Mouse (Mus musculus) limb, embryonic 13.5 days (tissue): ENCODE results near the gene P2rx6. TPM values are rescaled to one million over a fixed set of nuclear protein-coding genes. Genes with fewer than 3 reads are reported as not detected.
"Not testable (repeated sequence)": the region's sequence is repeated elsewhere in the genome, so short reads cannot be mapped to it uniquely, and the experiment has no call there.

ENCODE experiments used
- ATAC-seq: fragments of 200-750 bp; cut with Nextera tagmentation; 2 replicates; pipeline ENCODE4 v1.8.0; 2017; ENCODE audit warnings: low read depth, moderate number of reproducible peaks, moderate TSS enrichment; ENCODE audit not compliant: low FRiP score
- H3K27ac ChIP-seq: fragments of 300-500 bp; sonication (generic); 2 replicates; pipeline ENCODE4 v1.5.1; 2015; ENCODE audit warnings: inconsistent platforms, mild to moderate bottlenecking, moderate library complexity
- H3K27me3 ChIP-seq: fragments of 300-500 bp; sonication (generic); 2 replicates; pipeline ENCODE4 v1.6.1; 2015; ENCODE audit warnings: mild to moderate bottlenecking, inconsistent platforms
- H3K36me3 ChIP-seq: fragments of 300-500 bp; sonication (generic); 2 replicates; pipeline ENCODE4 v1.6.1; 2015; ENCODE audit warnings: inconsistent platforms, mild to moderate bottlenecking, moderate library complexity
- H3K4me1 ChIP-seq: fragments of 300-500 bp; sonication (generic); 2 replicates; pipeline ENCODE4 v1.6.1; 2015; ENCODE audit warnings: inconsistent platforms
- H3K4me2 ChIP-seq: fragments of 300-500 bp; sonication (generic); replicated peaks from 2 replicates; pipeline ENCODE4 v1.6.1; 2015; ENCODE audit warnings: inconsistent platforms, mild to moderate bottlenecking, moderate library complexity
- H3K4me3 ChIP-seq: fragments of 300-500 bp; sonication (generic); 2 replicates; pipeline ENCODE4 v1.5.1; 2015; ENCODE audit warnings: moderate library complexity, mild to moderate bottlenecking, inconsistent platforms
- H3K9ac ChIP-seq: fragments of 300-500 bp; sonication (generic); 2 replicates; pipeline ENCODE4 v1.6.1; 2015; ENCODE audit warnings: mild to moderate bottlenecking, inconsistent platforms
- H3K9me3 ChIP-seq: fragments of 300-500 bp; sonication (generic); 2 replicates; pipeline ENCODE4 v1.6.1; 2016; ENCODE audit warnings: inconsistent platforms
- WGBS: fragments of 180-500 bp; shearing (Covaris S2); methylation state at CpG from one replicate; pipeline ENCODE4 v1.1.7; 2015; 5-methylcytosine and 5-hydroxymethylcytosine counted together
- polyA plus RNA-seq: library from polyadenylated mRNA; unstranded; fragments of >200 nt; fragmentation: Nextera tagmentation; extraction: Ambion mirVana; gene quantifications from 2 replicates; pipeline ENCODE4 v1.2.1, GENCODE M21; 2015

P2rx6 gene
- polyA plus RNA-seq, 1 experiment from 2014 or later, result 0.36 TPM

DNA sequence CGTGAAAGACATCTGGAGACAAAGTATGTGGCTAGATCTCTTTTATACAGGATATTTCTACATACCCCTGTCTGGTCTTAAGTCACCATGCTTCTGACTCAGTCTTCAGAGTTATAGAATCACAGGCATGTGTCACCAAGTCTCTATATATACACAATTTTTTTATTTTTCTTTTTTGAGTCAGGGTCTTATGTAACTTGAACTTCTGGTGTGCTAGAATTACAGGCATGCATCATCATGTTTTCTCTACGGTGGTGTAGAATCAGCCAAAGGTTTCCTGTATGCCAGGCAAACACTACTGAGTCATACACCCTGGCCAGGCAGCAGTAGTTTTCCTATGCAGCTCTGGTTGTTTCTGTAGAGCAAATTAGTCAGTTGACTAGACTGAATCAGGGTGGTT is 19.1 kb upstream of the P2rx6 start:
- Histone ChIP-seq H3K4me2 (no peak overlapping the region), H3K9ac (no peak overlapping the region), H3K4me1 (no peaks in the 10 kb centered on the region), H3K27me3 (peaks cover 9% of the 10 kb centered on the region), H3K4me3 (no peak overlapping the region), H3K27ac (no peak overlapping the region), H3K9me3 (0 out of 2 replicates have a peak, but pooled peaks cover 1% of the 10 kb centered on the region), H3K36me3 (no peaks in the 10 kb centered on the region)
- no peak for ATAC-seq
- WGBS, result 63% methylated on average over 2 of the region's 2 CpGs

DNA sequence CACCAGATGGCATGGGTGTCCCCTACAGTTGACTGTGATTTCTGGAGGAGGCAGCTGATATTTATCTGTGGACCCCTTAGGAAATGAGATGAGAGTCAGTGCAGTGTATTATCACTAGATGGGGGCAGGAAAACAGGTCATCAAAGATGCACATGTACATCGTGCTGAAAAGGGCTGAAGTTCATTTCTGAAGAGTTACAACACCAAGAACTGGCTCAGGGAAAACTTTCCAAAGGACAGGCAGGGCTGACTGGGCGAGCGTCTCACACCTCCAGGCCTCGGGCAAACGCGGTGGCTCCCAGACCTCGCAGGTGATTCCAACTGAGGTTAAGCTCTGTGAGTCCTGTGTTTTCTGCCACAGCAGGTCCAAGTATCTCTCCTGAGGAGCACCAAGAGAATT is 8.8 kb upstream of the P2rx6 start:
- H3K4me2 ChIP-seq, result no peak overlapping the region
- no peak overlapping the region for H3K4me3 ChIP-seq
- H3K27ac ChIP-seq, result no peak overlapping the region
- 75% methylated on average over 7 of the region's 7 CpGs for WGBS
- peaks cover 21% of the 10 kb centered on the region for H3K4me1 ChIP-seq
- 0 out of 2 replicates have a peak, but pooled peaks cover under 1% of the 10 kb centered on the region for H3K9me3 ChIP-seq
- H3K36me3 ChIP-seq, result no peaks in the 10 kb centered on the region
- ATAC-seq, result no peak
- no peaks in the 10 kb centered on the region; the same call in 1 of the 2 replicates for H3K27me3 ChIP-seq
- H3K9ac ChIP-seq, result no peak overlapping the region

DNA sequence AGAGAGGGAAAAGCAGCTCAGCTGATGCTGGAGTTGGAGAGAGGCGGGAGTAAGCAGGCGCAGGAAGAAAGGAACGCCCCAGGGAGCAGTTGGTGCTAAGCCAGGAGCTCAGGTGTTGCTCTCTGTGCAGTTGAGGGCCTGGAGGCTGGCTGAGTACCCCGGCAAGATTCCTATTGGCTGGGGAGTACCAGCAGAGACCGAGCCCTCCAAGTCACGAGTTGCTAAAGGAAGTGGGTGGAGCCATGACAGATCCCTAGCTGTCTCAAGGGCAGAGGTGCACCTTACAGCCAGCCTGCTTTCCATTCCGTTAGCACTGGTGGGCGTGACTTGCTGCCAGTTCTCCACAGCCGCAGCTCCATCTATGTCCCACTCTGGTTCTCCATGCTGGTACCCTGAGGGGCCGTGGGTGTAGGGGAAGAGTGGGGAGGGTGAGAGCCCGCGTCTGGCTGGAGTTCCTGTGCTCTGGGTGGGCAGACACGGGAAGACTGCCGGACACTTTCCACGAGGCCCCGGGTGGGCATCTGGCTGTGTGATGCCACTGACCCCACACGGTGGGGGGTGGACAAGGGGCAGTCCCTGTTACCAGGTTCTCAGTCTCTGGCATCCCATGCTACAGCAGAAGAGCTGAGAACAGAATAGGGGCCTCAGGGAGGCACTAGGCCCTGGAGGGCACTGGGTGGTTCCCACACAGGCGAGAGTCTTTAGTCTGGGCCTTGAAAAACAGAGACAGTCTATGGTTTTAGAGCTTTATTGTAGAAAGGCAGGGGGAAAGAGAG is 7.6 kb upstream of the P2rx6 start:
- Histone ChIP-seq H3K9me3 (no peaks in the 10 kb centered on the region), H3K4me2 (peak overlapping the region; percentile 54), H3K4me3 (peak overlapping the region; percentile 22), H3K9ac (peak overlapping the region; percentile 48; the same call in 1 of the 2 replicates), H3K27ac (peak overlapping the region; percentile 78), H3K4me1 (peaks cover 32% of the 10 kb centered on the region), H3K27me3 (no peaks in the 10 kb centered on the region; the same call in 1 of the 2 replicates), H3K36me3 (no peaks in the 10 kb centered on the region)
- ATAC-seq, result peak; percentile 93
- WGBS, result 9% methylated on average over 18 of the region's 18 CpGs

DNA sequence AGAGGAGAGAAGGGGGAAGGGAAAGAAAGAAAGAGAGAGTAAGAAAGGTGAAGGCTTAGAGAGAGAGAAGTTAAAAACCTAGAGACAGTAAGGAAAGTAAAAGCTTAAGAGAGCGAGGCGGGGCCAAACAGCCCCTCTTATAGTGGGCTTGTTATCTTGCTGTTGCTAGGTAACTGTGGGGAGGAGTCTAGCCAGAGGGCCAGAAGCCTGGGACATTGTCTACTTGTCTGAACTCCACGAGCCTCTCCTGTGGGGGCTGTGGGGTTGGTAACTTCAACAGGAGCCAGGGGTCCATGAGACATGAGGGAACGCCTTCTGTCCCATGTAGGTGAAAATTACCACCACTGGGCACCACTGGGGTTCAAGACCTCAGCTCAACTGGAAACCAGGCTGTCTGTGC is 7.0 kb upstream of the P2rx6 start:
- WGBS, result 28% methylated on average over 4 of the region's 4 CpGs
- peak overlapping the region; percentile 54 for H3K4me2 ChIP-seq
- not testable (repeated sequence) for H3K36me3 ChIP-seq, H3K9ac ChIP-seq, H3K27me3 ChIP-seq, H3K4me3 ChIP-seq, H3K9me3 ChIP-seq
- H3K27ac ChIP-seq, result peak overlapping the region; percentile 78; the same call in 1 of the 2 replicates
- ATAC-seq, result 0 out of 2 replicates have a peak, but pooled peaks have one; percentile 28
- peaks cover 36% of the 10 kb centered on the region for H3K4me1 ChIP-seq

DNA sequence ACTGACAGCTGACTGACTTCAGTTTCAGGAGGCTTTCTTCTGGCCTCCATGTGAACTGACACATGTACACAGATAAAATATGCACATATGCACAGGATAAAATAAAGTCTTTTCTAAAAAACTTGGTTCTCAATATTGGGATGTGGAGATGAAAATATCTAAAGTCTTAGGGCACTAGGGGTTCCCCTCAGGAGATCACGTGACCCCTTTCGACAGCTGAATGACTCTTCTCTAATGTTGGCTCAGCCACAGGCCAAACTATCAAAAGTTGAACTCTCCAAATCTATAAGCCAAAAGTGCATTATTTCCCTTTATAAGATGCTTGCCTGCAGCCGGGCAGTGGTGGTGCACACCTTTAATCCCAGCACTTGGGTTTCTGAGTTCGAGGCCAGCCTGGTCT is 5.5 kb upstream of the P2rx6 start:
- Histone ChIP-seq H3K9me3 (no peaks in the 10 kb centered on the region), H3K4me3 (no peak overlapping the region), H3K27ac (no peak overlapping the region), H3K27me3 (peaks cover 10% of the 10 kb centered on the region), H3K36me3 (no peaks in the 10 kb centered on the region), H3K9ac (no peak overlapping the region), H3K4me2 (no peak overlapping the region), H3K4me1 (peaks cover 45% of the 10 kb centered on the region)
- ATAC-seq, result no peak
- 80% methylated on average over 4 of the region's 4 CpGs for WGBS

DNA sequence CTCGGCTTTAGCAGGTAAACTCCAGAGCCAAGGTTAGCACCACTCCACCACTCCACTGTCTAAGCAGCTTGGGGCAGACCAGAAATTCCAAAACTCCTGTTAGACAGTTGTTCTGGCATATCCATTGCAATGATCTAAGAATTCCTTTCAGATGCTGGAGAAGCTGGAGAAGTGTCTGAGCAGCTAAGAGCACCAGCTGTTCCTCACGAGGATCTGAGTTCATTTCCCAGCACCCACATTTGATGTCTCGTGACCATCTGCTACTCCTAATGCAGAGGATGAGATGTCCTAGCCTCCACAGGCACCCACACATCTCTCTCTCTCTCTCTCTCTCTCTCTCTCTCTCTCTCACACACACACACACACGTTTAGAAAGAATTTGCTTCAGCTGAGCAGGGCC is 4.8 kb upstream of the P2rx6 start:
- peaks cover 52% of the 10 kb centered on the region for H3K4me1 ChIP-seq
- 53% methylated on average over 4 of the region's 4 CpGs for WGBS
- ATAC-seq, result no peak

DNA sequence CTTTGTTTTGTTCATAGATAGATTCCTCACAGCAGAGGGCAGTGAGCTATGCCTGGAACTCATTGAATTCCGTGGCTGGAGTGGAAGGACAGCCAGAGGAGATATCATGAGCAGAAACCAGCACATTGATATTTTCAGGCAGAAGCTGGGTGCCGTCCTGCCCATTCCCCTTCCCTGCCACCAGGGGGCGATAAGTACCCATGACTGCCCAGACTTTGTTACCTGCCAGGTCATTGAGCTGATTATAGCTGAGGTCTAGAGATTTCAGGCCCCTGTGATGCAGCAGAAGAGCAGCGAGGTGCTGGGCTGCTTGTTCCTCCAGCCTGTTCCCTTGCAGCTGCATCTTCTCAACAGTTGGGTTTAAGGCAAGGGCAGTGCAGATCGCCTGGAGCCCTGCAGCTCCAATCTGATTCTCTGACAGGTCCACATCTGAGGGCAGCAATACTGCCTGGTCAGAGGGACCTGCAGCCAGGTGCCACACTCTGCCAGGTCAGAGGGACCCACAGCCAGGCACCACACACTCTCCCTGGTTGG is 3.7 kb upstream of the P2rx6 start:
- Histone ChIP-seq H3K27ac (no peak overlapping the region), H3K4me2 (0 out of 2 replicates have a peak overlapping the region, but pooled peaks have one; percentile 2), H3K4me3 (no peak overlapping the region), H3K4me1 (peaks cover 59% of the 10 kb centered on the region), H3K9ac (0 out of 2 replicates have a peak overlapping the region, but pooled peaks have one; percentile 4), H3K9me3 (no peaks in the 10 kb centered on the region), H3K36me3 (no peaks in the 10 kb centered on the region), H3K27me3 (peaks cover 21% of the 10 kb centered on the region)
- no peak for ATAC-seq
- WGBS, result 1% methylated on average over 5 of the region's 5 CpGs

More for the DNA sequence above, 4.8 kb upstream of the P2rx6 start:
- peaks cover 10% of the 10 kb centered on the region for H3K27me3 ChIP-seq
- H3K9ac ChIP-seq, result no peak overlapping the region
- no peaks in the 10 kb centered on the region for H3K36me3 ChIP-seq
- H3K4me3 ChIP-seq, result no peak overlapping the region
- no peaks in the 10 kb centered on the region for H3K9me3 ChIP-seq
- H3K27ac ChIP-seq, result no peak overlapping the region
- no peak overlapping the region for H3K4me2 ChIP-seq

DNA sequence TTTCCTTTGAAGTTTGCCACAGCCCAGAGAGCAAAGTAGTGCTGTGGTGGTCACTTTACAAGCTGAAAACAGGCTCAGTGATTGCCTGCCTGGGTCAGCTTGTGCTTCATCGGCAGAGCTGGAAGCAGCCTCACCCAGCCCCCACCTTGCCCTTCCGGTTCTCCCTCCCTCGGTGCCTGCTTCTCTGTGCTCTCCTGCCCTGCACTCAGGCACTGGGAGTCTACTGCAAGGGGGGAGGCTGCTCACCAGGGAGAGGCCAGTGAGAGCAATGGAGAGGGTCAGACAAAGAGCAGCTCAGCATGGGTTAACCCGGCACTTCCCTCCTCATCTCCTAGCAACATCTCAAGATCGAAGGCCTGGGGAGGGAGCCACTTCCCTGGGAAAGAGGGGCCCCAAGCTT is 2.9 kb upstream of the P2rx6 start:
- Histone ChIP-seq H3K9ac (no peak overlapping the region), H3K9me3 (no peaks in the 10 kb centered on the region), H3K4me1 (peaks cover 51% of the 10 kb centered on the region), H3K27me3 (peaks cover 27% of the 10 kb centered on the region), H3K4me3 (no peak overlapping the region), H3K4me2 (peak overlapping the region; percentile 28; the same call in 1 of the 2 replicates), H3K27ac (no peak overlapping the region), H3K36me3 (no peaks in the 10 kb centered on the region)
- 2% methylated on average over 5 of the region's 5 CpGs for WGBS
- no peak for ATAC-seq

DNA sequence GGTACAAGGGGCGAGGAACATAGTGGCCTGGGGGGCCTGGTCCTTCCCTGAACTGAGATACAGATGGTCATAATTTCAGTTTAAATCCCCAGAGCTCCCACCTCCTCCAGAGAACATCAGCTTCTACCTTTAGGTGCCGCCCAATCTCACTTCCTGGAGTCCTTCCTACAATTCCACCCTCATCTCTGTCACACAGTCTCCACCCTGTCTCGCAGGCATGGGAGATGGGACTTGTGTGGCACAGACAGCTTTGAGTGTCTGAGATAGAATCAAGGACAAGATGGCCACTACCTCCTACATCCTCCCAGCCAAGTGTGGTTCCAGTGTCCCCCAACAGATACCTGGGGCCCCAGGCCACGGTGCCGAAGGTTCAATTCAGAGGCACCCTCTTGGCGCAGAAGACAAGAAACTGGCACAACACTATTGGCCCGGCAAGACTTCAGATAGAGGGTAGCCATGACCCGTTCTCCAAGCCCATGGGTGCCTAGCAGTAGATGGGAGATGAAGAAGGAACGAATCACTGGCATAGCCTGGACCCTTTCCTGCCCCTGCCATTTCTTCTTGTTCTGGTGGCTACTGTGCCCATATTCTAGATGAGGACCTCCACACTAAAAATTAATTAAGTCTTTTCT is 2.2 kb upstream of the P2rx6 start:
- H3K9ac ChIP-seq, result no peak overlapping the region

DNA sequence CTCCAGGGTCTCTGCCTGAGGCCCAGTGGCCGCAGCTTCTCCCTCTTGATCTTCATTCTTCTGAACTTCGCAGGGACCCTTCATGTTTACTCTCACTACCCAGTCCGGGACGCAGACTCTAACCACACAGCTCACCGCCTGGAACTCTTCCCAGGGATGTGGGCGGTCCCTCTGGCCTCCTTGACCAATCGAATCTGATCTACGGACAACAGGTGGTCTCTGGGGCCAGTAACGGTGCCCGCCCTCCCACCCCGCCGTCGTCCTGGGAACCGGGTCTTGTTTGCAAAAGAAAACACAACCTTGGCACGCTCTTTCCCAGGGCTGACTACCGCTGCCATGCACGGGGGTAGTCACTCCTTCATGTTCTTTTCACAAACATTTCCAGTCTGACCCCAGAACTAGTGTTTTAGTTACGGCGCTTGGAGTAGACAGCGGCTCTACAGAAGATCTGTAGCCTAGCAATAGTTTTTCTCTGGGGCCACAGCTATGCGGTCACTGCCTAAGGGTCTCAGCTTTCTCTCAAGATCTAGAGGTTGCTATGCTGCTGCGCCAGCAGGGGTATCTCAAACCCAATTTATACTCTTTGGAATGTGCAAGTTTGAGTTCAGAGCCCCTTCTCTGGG is 446 bp upstream of the P2rx6 start, which contains the start of gene Lrrc74b:
Gene Lrrc74b (minus strand): TSS at position 120 of the 623 bp plus-strand sequence.
- Histone ChIP-seq H3K36me3 (no peaks in the 10 kb centered on the region), H3K27ac (no peak within 1 kb of the TSS), H3K4me2 (peak within 1 kb of the TSS; percentile 63), H3K27me3 (peaks cover 33% of the 10 kb centered on the region), H3K9me3 (no peaks in the 10 kb centered on the region), H3K9ac (peak within 1 kb of the TSS; percentile 56; the same call in 1 of the 2 replicates), H3K4me3 (peak within 1 kb of the TSS; percentile 32), H3K4me1 (peaks cover 38% of the 10 kb centered on the region)
- WGBS, result 3% methylated on average over 22 of the region's 22 CpGs
- ATAC-seq, result peak; percentile 70

More for the DNA sequence above, 2.2 kb upstream of the P2rx6 start:
- Histone ChIP-seq H3K4me1 (peaks cover 44% of the 10 kb centered on the region), H3K9me3 (no peaks in the 10 kb centered on the region), H3K4me3 (no peak overlapping the region), H3K27ac (no peak overlapping the region), H3K27me3 (peaks cover 33% of the 10 kb centered on the region), H3K36me3 (no peaks in the 10 kb centered on the region), H3K4me2 (no peak overlapping the region)
- 68% methylated on average over 9 of the region's 9 CpGs for WGBS
- no peak for ATAC-seq

DNA sequence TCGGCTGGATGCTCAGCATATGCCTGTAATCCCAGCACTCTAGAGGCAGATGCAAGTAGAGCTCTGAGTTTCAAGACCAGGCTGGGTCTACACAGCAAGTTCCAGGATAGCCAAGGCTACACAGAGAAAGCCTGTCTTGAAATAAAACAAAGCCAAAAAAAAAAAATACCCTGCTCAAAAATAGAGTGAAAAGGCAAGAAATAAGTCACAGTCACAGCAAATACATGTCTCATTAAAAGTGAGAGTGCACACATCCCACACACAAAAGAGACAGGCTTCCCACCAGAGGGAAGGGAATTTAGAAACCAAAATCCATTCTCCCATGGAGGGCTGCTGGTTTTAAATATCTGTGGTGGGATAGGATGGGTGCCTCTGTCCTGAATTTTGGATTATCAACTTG is 1.9 kb downstream of the P2rx6 start:
- Histone ChIP-seq H3K9me3 (no peaks in the 10 kb centered on the region), H3K27ac (no peak overlapping the region), H3K4me2 (no peak overlapping the region), H3K27me3 (peaks cover 45% of the 10 kb centered on the region), H3K9ac (no peak overlapping the region), H3K4me3 (no peak overlapping the region), H3K4me1 (peaks cover 32% of the 10 kb centered on the region), H3K36me3 (no peaks in the 10 kb centered on the region)
- 4% methylated on average over 1 of the region's 1 CpGs for WGBS
- no peak for ATAC-seq

DNA sequence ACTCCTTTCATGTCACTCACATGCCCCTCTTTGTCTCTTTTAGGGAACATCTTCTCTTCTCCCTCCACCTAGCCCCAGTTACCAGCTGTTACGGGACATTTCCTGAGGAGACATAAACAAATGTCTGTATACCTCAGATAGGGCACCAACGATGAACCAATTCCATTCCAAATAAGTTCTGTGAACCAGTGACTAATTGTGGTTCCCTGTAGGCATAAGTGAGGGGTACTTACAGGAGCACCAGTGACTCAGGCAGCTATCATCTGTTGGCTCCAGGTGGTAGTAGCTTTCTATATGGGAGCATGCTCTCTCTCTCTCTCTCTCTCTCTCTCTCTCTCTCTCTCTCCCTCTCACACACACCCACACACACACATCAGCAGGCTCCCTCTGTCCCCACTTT is 2.5 kb downstream of the P2rx6 start:
- Histone ChIP-seq H3K9ac (no peak overlapping the region), H3K4me2 (no peak overlapping the region), H3K36me3 (no peaks in the 10 kb centered on the region), H3K27me3 (peaks cover 45% of the 10 kb centered on the region), H3K27ac (no peak overlapping the region), H3K9me3 (no peaks in the 10 kb centered on the region), H3K4me1 (peaks cover 25% of the 10 kb centered on the region), H3K4me3 (no peak overlapping the region)
- ATAC-seq, result no peak
- 58% methylated on average over 2 of the region's 2 CpGs for WGBS
